Mouse (Mus musculus) heart, adult 2 months (tissue): Measurements from ENCODE around the gene Lingo1. TPM values are rescaled to one million over a fixed set of nuclear protein-coding genes. Genes with fewer than 3 reads are reported as not detected.

Experiments used
- DNase-seq, 2 experiments: peaks; one replicate each; pipeline ENCODE4 v3.0.0; 2021
- H3K27ac ChIP-seq: fragments of 200-600 bp; 2 replicates; pipeline ENCODE4 v1.8.1; 2022
- H3K27me3 ChIP-seq: fragments of 200-500 bp; 2 replicates; pipeline ENCODE4 v1.6.1; 2012; ENCODE audit warnings: mild to moderate bottlenecking, low read length, inconsistent platforms, mixed read lengths; ENCODE audit not compliant: control insufficient read depth, insufficient read depth
- H3K36me3 ChIP-seq: fragments of 200-500 bp; 2 replicates; pipeline ENCODE4 v1.6.1; 2012; ENCODE audit warnings: low read length, inconsistent platforms; ENCODE audit not compliant: control insufficient read depth, insufficient read depth
- H3K4me1 ChIP-seq: fragments of 200-500 bp; 2 replicates; pipeline ENCODE4 v1.6.1; 2011; ENCODE audit warnings: low read length; ENCODE audit not compliant: control insufficient read depth, insufficient read depth
- H3K4me3 ChIP-seq: fragments of 200-600 bp; 2 replicates; pipeline ENCODE4 v1.8.1; 2022
- H3K79me2 ChIP-seq: fragments of 200-500 bp; replicated peaks from 2 replicates; pipeline ENCODE4 v1.6.1; 2012; ENCODE audit warnings: mild to moderate bottlenecking, inconsistent platforms, low read length, moderate library complexity, mixed read lengths; ENCODE audit not compliant: control insufficient read depth, insufficient read depth
- H3K9ac ChIP-seq: fragments of 200-500 bp; 2 replicates; pipeline ENCODE4 v1.6.1; 2012; ENCODE audit warnings: low read depth, mild to moderate bottlenecking, control low read depth, inconsistent platforms, low read length, mixed read lengths
- CTCF ChIP-seq: fragments of 200-600 bp; IDR thresholded peaks from 2 replicates; pipeline ENCODE4 v1.8.1; 2022; ENCODE audit warnings: antibody characterized with exemption, mild to moderate bottlenecking, moderate library complexity
- EP300 ChIP-seq: fragments of 200-500 bp; IDR thresholded peaks from 2 replicates; pipeline ENCODE4 v1.6.1; 2011; ENCODE audit warnings: low read depth, low read length, control low read depth; ENCODE audit not compliant: insufficient read depth
- POLR2A ChIP-seq: fragments of 200-500 bp; IDR thresholded peaks from 2 replicates; pipeline ENCODE4 v1.6.1; 2011; ENCODE audit warnings: mild to moderate bottlenecking, low read depth, low read length, control low read depth; ENCODE audit not compliant: insufficient read depth
- WGBS: fragments of 180-500 bp; shearing (Covaris S2); methylation state at CpG from one replicate; pipeline ENCODE4 v1.1.7; 2018; 5-methylcytosine and 5-hydroxymethylcytosine counted together
- intact Hi-C: fragments of 180-260 bp; cut with DNase I; formaldehyde crosslinking; loops from one replicate; pipeline ENCODE4 v1.15.1; 2025
- polyA plus RNA-seq: library from polyadenylated mRNA; depleted of rRNA; stranded (reverse); fragments of >200 nt; gene quantifications from 2 replicates; pipeline ENCODE4 v1.2.3, GENCODE M21; 2012
- total RNA-seq, 2 experiments: library from RNA; stranded (reverse); gene quantifications; 2 replicates each; pipeline ENCODE4 v1.2.3; 2021

The Lingo1 gene
- total and polyA plus RNA-seq, 3 experiments, result 1.2 to 5.5 (median 1.3) TPM

- peaks cover 6% of the 10 kb centered on the region; the same call in 1 of the 2 replicates for H3K27me3 ChIP-seq
- intact Hi-C loops, result loop anchor here (5.0 to 10.0 kb wide), 3 partner anchors 220 to 423 kb away; partner anchors contain the start of genes Hmg20a and Peak1
- TF ChIP-seq EP300, result no peak
- no peak for TF ChIP-seq CTCF
- TF ChIP-seq POLR2A, result no peak
- H3K36me3 ChIP-seq, result no peaks in the 10 kb centered on the region
- peak overlapping the region; percentile 64 for H3K4me3 ChIP-seq
- under 1% methylated on average over 40 of the region's 40 CpGs for WGBS
- H3K4me1 ChIP-seq, result 0 out of 2 replicates have a peak, but pooled peaks cover 2% of the 10 kb centered on the region
- peak in 1 of 2 experiments; percentile 39 for DNase-seq
- H3K79me2 ChIP-seq, result no peaks in the 10 kb centered on the region
- peak overlapping the region; percentile 70 for H3K9ac ChIP-seq
- H3K27ac ChIP-seq, result no peak overlapping the region
These were observed 161.2 kb downstream of the Lingo1 start for GRCm38 (mm10) chr9:56635121-56635497.

- no peak for DNase-seq
- TF ChIP-seq EP300, result no peak
- TF ChIP-seq POLR2A, result no peak
- TF ChIP-seq CTCF, result no peak
- Histone ChIP-seq H3K36me3 (no peaks in the 10 kb centered on the region), H3K4me3 (peak overlapping the region; percentile 64), H3K27ac (no peak overlapping the region), H3K4me1 (0 out of 2 replicates have a peak, but pooled peaks cover 2% of the 10 kb centered on the region), H3K27me3 (peaks cover 6% of the 10 kb centered on the region; the same call in 1 of the 2 replicates), H3K79me2 (no peaks in the 10 kb centered on the region), H3K9ac (peak overlapping the region; percentile 70)
- intact Hi-C loops, result loop anchor here (5.0 to 10.0 kb wide), 4 partner anchors 93 to 422 kb away; partner anchors contain the start of genes Hmg20a and Peak1
- 9% methylated on average over 25 of the region's 25 CpGs for WGBS
These were observed 161.7 kb downstream of the Lingo1 start for GRCm38 (mm10) chr9:56634406-56635120.

GRCm38 (mm10) chr9:56633449-56634225, 162.6 kb downstream of the Lingo1 start:
- TF ChIP-seq CTCF, result peak; percentile 43
- no peak for TF ChIP-seq POLR2A
- no peak for TF ChIP-seq EP300
- Histone ChIP-seq H3K27me3 (peaks cover 6% of the 10 kb centered on the region; the same call in 1 of the 2 replicates), H3K4me3 (no peak overlapping the region), H3K9ac (no peak overlapping the region), H3K79me2 (no peaks in the 10 kb centered on the region), H3K27ac (no peak overlapping the region), H3K36me3 (no peaks in the 10 kb centered on the region), H3K4me1 (0 out of 2 replicates have a peak, but pooled peaks cover 2% of the 10 kb centered on the region)
- 54% methylated on average over 13 of the region's 13 CpGs for WGBS
- DNase-seq, result no peak
- intact Hi-C loops, result loop anchor here (5.0 to 10.0 kb wide), 3 partner anchors 94 to 379 kb away; partner anchors contain the start of genes Hmg20a and Peak1

- WGBS, result 48% methylated on average over 4 of the region's 4 CpGs
- Histone ChIP-seq H3K4me1 (0 out of 2 replicates have a peak, but pooled peaks cover 1% of the 10 kb centered on the region), H3K27me3 (peaks cover 4% of the 10 kb centered on the region; the same call in 1 of the 2 replicates), H3K79me2 (no peaks in the 10 kb centered on the region), H3K36me3 (no peaks in the 10 kb centered on the region), H3K4me3 (no peak overlapping the region), H3K27ac (no peak overlapping the region), H3K9ac (no peak overlapping the region)
- no peak for DNase-seq
- TF ChIP-seq EP300 (no peak), POLR2A (no peak), CTCF (no peak)
- intact Hi-C loops, result loop anchor here (5.0 to 10.0 kb wide), 3 partner anchors 96 to 376 kb away; partner anchors contain the start of genes Hmg20a and Peak1
These were observed 165.3 kb downstream of the Lingo1 start for GRCm38 (mm10) chr9:56630945-56631344.

- Histone ChIP-seq H3K36me3 (no peaks in the 10 kb centered on the region), H3K4me3 (no peak overlapping the region), H3K79me2 (no peaks in the 10 kb centered on the region), H3K4me1 (no peaks in the 10 kb centered on the region), H3K27ac (no peak overlapping the region), H3K9ac (no peak overlapping the region), H3K27me3 (peaks cover under 1% of the 10 kb centered on the region; the same call in 1 of the 2 replicates)
- no peak for TF ChIP-seq POLR2A
- TF ChIP-seq CTCF, result no peak
- TF ChIP-seq EP300, result no peak
- WGBS, result 68% methylated on average over 5 of the region's 5 CpGs
- intact Hi-C loops, result loop anchor here (5.0 to 10.0 kb wide), 3 partner anchors 97 to 375 kb away; partner anchors contain the start of genes Hmg20a and Peak1
- DNase-seq, result no peak
These were observed 166.4 kb downstream of the Lingo1 start for GRCm38 (mm10) chr9:56629674-56630397.
